Mouse (Mus musculus) 416B (cell line): ENCODE data around the gene Phf21b.

Source experiments
- DNase-seq: peaks from one replicate; pipeline ENCODE4 v3.0.0; 2011; ENCODE audit warnings: low read depth

Gene Phf21b

DNA sequence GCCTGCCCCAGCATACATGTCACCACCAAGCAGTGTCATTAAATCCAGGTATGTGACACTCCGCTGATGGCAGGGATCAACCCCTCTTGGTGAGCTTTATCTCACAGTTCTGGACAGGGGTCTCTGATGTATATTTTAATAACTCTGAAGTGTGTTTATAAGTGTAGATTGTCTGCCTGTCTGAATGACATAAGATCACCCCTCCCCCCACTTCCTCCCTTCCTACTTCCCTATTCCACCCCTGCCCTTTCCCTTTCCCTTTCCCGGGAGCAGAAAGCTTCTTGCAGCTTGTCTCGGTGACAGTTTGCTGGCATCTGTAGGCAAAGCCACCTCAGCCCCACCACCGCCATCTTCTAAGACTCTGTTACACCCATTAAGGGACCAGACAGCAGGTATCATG lies 11.0 kb downstream of the Phf21b start:
- DNase-seq, result no peak

DNA sequence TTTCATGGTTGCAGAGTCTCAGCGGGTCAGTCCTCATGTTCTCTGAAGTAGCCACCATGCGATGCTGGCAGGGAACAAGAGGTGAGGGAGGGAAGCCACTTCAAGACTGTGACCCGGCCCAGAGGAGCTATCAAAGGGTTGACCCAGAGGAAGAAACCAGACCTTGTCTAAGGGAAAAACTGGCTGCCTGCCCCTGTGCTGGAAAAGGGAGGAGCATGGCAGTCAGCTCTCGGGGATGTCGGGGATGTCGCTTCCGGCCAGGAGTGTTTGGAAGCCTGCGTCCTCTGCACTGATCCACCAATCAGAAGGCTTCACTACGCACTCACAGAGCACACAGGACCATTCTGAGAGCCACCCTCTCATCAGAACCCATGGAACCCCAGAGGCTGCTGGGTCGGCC lies 12.8 kb downstream of the Phf21b start:
- no peak for DNase-seq

DNA sequence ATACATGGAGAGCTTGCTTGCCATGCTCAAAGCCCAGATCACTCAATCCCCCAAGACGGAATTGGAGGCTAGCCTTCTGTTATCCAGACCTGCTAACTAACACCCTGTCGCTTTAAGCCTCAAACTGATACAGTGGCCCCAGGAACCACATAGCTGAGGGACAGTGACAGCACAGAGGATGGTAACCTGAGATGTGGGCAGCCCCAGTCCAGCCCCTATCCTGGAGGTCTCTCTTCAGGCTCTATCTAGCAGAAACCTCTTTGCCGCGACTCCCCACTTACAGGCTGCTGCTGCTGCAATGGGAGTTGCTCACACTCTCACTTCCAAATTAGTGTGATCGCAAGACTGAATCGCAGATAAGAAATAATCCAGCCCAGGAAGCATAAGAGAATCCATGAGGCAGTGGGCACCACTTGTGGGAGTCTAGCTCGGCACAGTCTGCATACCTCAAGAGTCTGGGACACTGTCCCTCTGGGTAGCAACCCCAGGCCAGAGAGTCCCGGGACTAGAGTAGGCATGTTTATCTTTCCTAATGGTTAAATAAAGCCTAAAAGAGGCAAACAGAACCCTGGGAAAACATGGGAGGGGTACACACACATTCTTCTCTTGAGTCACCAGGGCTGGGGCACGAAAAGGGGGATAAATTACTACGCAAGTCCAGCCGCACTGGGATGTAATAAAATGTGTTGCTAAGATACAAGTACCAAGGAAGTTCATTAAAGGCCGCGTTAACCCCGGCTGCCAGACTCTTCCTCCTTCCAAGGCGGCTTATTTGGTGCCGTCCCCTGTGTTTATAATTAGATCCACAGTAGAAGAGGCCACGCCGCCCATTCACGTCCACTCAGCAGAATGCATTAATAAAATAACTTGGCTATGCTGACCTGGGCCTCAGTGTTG lies 13.7 kb downstream of the Phf21b start:
- DNase-seq, result no peak

DNA sequence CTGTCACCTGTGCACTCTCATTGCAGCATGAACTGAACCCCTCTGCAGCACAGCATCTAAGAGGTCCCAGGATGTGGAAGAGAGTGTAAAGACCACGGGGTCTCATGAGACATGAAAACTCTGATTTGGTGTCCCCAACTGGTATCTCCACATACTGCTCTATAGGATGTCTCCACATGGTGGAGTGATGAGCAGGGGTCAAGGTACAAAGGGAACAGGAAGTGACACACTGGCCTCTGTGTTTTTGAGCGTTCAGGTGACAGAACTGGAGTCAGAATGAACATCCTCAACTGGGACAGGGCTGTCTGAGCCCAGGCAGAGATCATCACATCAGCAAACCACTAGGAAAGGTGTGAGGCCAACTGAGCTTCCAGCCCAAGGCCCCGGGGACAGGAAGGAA lies 15.3 kb downstream of the Phf21b start:
- peak; percentile 12 for DNase-seq

DNA sequence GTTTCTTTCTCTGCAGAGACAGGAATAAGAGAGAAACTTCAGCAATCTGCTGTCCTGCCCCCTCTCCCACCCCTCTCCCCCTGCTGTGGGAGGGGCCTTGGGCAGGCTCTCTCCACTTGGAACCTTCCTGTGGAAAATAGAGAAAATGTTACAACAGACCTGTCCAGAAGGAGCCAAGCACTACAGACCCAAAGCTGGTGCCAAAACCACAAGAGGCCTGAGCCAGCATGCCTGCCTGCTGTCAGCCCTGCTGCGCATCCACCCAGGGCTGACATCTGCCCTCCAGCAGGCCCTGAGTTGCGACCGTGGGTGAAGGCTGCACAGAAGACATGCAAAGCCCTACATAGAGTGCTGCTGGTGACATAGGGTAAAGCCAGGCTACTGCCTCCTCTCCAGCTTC lies 16.3 kb downstream of the Phf21b start:
- peak; percentile 38 for DNase-seq

DNA sequence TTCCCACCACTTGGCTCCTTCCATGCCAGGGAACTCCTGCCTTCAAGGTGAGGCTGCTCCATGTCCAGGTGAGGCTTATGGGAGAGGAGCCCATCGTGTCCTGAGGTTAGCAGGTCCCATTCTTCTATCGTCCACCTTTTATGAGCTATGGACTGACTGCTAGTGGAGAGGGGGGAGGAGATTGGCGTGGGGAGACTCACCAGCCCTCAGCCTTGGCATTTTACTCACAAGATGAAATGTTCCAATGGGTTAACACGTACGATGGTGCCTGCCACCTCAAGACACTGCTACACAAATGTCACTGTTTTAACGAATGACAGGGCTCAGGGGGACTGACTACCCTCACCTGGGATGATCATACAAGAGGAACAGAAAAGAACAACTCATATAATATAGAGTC lies 18.0 kb downstream of the Phf21b start:
- no peak for DNase-seq

DNA sequence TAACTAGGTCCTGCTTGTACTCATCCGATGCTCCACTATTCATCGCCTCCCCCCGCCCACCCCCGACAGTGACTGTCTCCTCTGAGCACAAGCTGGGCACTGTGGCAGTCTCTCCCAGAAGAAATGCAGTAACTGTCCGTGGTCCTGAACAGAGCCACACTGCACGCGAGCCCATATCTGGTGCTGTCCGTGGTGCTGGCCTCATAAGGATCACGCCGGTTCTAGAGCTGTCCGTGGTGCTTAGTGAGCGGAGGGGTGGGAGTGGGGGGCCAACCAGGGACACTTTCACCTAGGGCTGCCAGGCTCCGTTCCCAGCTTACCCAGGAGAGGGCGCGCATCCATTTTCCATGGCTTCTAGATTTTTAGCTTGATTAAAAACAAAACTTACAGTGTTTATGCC lies 26.4 kb downstream of the Phf21b start:
- peak; percentile 80 for DNase-seq

DNA sequence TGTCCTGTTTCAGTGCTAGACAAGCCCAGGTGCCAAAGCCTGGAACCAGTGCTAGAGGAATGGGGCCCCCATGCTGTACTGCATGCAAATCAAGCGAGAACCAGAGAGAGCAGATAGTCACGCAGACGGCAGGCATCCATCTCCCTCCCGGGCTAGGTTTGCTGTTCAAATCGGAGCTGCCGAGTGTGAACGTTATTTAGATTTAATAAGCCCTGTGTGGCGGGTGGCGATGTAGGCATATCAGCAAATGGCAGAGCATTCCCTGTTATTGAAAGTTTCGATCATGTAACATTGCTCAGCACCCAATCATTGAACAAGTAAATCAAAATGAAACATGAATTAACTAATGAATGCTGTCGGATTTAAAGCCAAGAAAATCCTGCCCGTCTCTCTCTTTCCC lies 27.2 kb downstream of the Phf21b start:
- DNase-seq, result no peak

DNA sequence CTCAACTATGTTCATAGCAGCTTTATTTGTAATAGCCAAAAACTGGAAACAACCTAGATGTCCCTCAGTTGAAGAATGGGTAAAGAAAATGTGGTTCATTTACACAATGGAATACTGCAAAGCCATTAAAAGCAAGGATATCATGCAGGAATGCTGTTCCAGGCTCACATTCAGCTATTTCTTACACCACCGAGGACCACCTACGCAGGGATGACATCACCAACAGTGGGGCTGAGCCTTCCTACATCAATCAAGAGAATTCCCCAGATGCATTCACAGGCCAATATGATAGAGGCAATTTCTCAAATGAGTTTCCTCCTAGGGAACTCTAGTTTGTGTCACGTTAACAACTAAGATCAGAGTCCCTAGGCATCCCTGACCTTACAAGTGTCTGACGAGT lies 32.8 kb downstream of the Phf21b start:
- no peak for DNase-seq

DNA sequence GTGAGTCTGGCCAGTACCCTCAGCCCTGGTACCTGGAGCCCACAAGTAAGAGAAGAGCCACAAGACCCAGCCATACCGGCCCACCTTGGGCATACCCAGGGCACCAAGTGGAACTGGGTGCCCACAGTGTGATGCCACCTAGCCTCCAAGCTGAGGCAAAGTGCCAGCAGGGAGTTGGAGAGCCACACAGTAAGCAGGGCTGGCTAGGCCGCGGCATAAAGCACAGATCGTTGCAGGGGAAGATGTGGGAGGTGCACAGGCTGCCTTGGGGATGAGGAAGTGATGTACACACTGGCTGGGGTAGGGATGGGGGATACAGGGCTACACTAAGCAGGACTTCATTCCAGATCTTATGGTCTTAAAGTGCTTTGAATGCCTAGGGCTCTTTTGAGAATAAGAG lies 35.0 kb downstream of the Phf21b start:
- DNase-seq, result no peak

DNA sequence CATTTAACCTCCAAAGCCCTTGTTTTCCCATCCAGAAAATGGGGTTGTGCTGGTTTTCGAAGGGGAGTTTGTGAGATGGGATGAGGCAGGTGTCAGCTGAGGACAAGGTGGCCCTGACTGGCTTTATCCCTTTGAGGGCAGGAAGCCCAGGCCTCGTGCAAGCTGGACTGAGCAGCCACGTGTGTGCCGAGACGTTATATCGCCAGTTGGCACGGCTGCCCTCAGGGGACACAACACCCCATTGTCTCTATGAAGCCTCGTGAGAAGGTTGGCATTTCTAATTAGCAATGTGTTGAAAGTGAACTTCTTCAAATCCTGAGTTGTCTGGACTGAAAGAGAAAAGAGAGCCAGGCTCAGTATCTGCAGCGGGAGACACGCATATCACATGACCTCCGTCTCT lies 37.6 kb downstream of the Phf21b start:
- DNase-seq, result no peak

DNA sequence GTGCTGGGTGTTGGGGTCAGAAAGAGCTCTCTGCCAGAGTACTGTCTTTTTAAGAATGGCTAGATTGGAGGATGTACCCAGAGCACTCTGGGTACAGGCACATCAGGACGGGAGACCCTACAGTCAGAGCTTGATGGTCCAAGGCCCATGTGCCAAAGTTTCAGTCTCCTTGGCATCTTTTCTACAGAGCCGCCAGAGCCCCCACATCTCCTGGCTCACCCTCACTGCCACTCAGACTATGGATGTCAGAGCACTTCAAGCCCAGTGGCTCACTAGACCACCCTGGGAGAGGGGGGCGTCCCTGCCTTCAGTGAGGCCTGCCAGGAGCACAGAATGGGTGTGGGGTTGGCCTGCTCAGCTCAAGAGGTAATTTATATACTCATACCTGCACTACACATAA lies 38.3 kb downstream of the Phf21b start:
- DNase-seq, result no peak

DNA sequence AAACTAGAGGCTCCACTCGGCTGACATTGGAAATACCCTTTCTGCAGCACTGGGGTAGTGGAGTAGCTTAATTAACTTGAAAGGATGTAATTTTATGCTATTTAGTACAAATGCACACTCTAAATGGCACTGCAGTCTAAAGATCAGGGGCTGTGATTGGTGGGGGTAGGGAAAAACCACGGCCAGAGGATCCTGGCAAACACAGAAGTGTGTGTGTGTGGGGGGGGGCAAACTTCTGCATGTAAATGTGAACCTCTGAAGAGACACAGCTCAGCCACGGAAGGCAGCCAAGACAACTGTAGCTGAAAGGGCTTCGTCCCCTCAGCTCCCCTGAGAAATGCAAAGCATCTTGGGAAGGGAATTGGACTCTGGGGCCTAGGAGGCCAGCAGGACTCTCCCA lies 40.7 kb downstream of the Phf21b start:
- no peak for DNase-seq

DNA sequence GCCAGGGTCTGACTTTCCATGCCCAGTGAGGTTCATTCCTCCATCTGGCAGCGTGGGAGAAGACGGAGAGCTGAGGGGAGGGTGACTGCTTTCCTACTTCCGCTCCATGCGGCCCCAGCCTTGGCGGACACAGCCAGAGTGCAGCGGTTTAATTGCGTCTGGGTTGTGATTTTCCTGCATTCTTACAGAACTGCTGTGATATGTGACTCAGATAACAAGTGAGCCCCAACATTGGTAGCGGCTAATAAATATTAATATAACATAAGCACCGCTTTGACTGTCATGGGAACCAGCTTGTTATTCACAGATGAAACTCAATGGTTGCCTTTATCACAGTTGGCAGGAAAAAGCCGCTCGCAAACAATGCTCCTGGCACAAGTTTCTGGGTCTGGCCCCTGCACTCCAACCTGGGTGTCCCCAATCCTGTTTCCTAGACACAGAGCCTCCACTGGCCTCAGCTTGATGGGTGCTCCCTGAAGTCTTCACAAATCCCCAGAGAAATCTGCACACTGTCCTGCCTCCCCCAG lies 43.0 kb downstream of the Phf21b start:
- no peak for DNase-seq

DNA sequence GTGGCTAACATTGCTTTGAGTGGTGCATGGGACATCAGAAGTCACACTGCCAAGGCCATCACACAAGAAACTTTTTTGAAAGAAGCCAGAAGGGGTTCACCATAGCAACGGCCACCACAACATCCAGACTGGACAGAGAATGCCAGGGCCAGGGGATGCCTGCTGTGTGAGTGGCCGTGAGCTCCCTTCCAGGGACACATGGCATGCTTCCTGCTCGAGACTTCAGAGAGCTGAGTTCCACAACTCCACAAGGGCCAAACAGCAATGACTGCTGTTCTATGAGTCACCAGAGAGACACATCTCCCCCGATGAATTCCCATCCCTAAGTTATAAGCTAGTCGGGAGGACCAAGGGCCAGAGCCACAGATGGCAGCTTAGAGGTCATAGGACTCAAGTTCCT lies 44.7 kb downstream of the Phf21b start:
- no peak for DNase-seq

DNA sequence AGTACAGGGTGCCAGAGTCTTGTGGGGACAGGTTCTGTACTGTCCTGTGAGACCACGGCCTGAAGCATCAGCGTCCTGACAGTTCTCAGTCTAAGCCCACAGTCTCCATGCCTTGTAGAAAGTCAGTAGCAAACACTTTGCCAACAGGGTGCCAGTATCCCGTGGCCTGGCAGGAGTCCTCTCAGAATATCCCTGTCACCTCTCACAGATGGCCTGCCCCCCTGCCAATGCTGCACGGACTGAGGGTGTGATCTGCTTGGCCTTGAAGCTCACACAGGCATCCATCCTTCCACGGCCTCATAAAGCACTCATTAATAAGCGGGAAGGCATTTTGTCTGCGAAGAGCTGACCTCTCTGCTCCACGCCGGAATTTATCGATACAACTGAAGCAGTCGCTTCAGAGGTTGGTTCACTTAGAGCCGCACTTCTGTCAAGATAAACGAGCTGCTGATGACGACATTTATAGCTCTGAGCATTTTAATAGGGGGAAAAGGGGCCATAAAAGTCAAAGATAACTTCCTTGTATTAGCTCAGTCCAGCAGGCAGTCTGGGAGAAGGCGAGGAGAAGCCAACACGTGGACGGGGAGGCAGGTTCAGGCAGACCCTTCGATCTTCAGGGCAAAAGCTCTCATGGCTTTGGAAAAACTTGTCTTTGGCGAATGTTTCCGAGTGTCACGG lies 46.4 kb downstream of the Phf21b start:
- no peak for DNase-seq

DNA sequence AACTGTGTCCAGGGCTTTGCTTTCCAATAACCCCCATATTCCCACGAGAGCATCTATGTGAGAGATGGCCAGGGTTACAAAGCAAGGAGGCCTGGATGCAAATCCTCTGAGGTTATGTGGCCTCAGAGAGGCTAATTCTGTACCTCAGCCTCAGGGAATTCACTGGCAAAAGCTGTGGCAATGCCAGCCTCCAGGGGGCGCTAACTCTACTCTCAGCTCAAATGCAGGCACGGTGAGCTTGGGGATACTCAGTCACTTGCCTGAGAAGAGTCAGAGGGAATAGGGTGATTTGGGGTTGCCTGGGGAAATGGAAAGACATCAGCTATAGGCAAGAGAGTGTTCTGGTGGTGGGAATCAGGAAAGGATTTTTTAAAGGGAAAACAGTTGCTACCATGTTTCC lies 52.2 kb downstream of the Phf21b start:
- DNase-seq, result peak; percentile 48

DNA sequence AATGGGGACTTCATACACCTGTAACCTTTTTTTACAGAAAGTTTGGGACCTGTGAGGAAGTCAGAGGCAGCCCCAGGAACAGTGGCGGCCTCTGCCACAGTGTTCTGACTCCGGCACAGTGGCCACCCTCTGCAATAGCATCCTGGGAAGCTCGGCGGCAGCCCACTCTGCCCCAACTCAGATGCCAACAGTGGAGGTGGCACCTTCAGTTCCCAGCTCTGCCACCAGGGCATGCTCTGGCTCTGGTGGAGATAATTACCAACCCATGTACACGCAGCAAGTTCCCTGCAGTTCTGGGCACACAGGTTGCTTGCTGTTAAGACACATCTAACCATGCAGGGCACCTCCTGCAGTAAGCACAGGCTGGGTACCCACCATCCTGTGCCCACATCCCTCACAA lies 55.7 kb downstream of the Phf21b start:
- peak; percentile 21 for DNase-seq

DNA sequence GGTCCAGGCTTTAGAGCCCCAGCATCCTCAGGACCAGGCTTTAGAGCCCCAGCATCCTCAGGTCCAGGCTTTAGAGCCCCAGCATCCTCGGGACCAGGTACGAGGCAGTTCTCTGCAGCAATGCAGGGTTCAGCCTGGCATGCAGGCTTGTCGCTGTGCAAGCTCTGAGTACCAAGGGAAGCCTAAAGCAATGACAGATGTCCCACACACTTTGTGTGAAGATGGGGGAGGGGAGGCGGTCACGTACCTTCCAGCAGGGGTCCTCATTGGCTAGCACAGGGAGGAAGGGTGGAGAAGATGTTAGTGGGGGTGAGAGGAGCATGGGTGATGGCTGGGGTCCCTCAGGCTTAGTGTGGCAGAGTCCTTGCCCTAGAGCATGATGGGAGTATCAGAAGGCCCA lies 62.2 kb downstream of the Phf21b start:
- DNase-seq, result no peak

DNA sequence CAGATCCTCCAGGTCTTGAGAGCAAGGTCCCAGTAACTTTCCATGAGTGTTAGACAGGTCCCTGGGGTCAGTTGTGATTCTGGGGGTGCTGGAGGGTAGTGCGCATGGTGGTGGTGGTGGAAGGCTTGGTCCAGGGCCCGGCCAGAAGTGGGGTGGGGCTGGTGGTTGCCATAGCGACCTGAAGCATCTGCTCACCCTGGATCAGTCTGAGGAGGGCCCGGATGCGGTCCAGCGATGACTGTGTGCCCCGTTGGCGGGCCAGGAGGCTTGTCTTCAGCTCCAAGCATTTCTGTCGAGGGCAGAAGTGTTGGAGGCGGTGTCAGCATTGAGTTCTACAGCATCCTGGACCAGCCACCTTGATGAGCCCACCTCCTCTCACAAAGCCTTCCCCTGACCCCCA lies 68.7 kb downstream of the Phf21b start:
- no peak for DNase-seq

DNA sequence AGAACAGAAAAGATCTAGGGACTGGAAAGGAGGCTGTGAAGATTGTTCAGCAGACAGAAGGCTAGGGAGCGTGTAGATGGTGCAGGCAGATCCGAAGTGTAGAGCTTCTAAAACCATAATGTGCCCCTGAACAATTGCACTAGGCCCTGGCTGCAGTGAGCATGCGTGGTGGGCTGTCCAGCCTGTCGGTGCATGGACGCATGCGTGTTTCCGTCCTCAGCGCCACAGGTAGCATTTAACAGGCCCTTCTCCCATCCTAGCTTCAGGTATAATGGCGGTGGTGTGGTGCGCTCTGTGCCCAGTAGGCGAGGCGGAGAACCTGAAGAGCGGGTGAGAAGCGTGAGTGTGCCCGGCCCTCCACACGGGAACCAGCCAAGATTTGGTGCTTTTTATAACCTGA lies 71.0 kb downstream of the Phf21b start:
- no peak for DNase-seq

DNA sequence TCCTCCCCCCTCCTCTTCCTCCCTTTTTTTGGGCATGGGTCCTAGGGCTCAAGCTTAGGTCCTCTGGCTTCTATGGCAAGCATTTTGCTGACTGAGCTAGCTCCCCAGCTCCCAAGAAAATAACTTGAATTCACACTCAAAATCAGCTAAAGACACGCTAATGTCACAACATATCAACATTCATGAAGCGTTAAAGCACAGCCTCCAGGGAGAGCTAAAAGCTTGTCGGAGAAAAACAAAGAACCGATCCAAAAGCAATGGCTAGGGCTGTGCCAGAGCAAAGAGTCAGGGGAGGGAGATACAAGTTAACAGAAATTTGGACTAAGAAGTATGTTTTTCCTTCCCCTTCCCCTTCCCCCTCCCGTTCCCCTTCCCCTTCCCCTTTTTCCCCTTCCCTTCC lies 77.3 kb downstream of the Phf21b start:
- no peak for DNase-seq

DNA sequence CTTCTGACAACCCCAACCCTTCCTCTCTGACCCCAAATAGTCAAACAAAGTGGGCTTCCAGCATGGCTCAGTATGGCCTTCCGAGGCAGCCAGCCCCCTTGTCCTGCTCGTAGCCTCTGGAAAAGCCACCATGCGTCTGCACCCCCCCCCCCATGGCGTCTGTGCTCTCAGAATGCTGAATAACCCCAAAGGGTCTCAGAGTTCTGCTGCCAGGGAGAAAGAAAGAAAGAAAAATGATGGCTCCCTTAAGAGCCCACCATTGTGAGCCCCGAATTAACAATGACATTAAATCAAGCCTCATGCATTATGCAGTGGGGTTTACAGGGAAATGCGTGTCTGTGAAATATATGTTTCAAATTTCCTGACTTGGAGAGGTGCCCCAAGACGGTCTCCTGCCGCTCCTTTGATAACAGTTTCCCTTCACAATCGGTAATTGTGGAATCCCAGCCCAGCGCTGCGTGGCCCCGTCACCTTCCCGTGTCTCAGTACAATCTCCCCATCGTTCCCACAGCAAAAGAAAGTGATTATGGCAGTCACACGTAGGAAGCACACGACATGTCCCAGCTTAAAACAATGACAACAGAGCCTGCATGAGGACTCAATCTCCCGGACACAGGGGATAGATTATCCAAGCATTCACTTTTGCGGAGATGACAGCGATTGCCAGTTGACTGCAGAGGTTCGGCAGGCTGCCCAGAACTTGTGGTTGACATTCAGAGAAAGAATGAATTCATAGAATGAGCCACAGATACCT lies 80.3 kb downstream of the Phf21b start:
- DNase-seq, result no peak
